Mouse (Mus musculus) heart, postnatal 0 days (tissue): ENCODE measurements around the gene Wnt11. TPM values are rescaled to one million over a fixed set of nuclear protein-coding genes. Genes with fewer than 3 reads are reported as not detected.

Experiments used
- ATAC-seq: fragments of 200-750 bp; cut with Nextera tagmentation; 2 replicates; pipeline ENCODE4 v1.8.0; 2017; ENCODE audit warnings: low read depth, moderate number of reproducible peaks, moderate library complexity; ENCODE audit not compliant: insufficient read depth
- DNase-seq: peaks from one replicate; pipeline ENCODE4 v3.0.0-alpha.2; 2016; ENCODE audit warnings: low spot score
- H3K27ac ChIP-seq: fragments of 300-500 bp; sonication (generic); 2 replicates; pipeline ENCODE4 v1.5.1; 2014; ENCODE audit warnings: low read depth, mild to moderate bottlenecking
- H3K27me3 ChIP-seq: fragments of 300-500 bp; sonication (generic); 2 replicates; pipeline ENCODE4 v1.6.1; 2014; ENCODE audit warnings: low read length, mixed read lengths; ENCODE audit not compliant: control insufficient read depth, insufficient read depth
- H3K36me3 ChIP-seq: fragments of 300-500 bp; sonication (generic); replicated peaks from 2 replicates; pipeline ENCODE4 v1.6.1; 2014; ENCODE audit warnings: low read length, mixed read lengths; ENCODE audit not compliant: control insufficient read depth, insufficient read depth
- H3K4me1 ChIP-seq: fragments of 300-500 bp; sonication (generic); 2 replicates; pipeline ENCODE4 v1.6.1; 2014; ENCODE audit warnings: antibody characterized with exemption; ENCODE audit not compliant: control insufficient read depth, insufficient read depth
- H3K4me2 ChIP-seq: fragments of 300-500 bp; sonication (generic); 2 replicates; pipeline ENCODE4 v1.6.1; 2014; ENCODE audit warnings: low read depth, mild to moderate bottlenecking, low read length, moderate library complexity
- H3K4me3 ChIP-seq: fragments of 300-500 bp; sonication (generic); 2 replicates; pipeline ENCODE4 v1.5.1; 2014; ENCODE audit warnings: low read depth, low read length
- H3K9ac ChIP-seq: fragments of 300-500 bp; sonication (generic); replicated peaks from 2 replicates; pipeline ENCODE4 v1.6.1; 2014; ENCODE audit warnings: low read depth, low read length, mixed read lengths
- H3K9me3 ChIP-seq: fragments of 300-500 bp; sonication (generic); replicated peaks from 2 replicates; pipeline ENCODE4 v1.6.1; 2016; ENCODE audit warnings: low read length; ENCODE audit not compliant: control insufficient read depth
- CTCF ChIP-seq: IDR thresholded peaks from 2 replicates; pipeline ENCODE4 v1.5.1; 2016; ENCODE audit warnings: antibody characterized with exemption, control low read depth, low read depth
- EP300 ChIP-seq: IDR thresholded peaks from 2 replicates; pipeline ENCODE4 v1.6.1; 2016; ENCODE audit warnings: antibody characterized with exemption, low read depth
- WGBS: fragments of 180-500 bp; shearing (Covaris S2); extraction: QIAGEN DNeasy Blood & Tissue Kit; methylation state at CpG from one replicate; pipeline ENCODE4 v1.1.7; 2014; 5-methylcytosine and 5-hydroxymethylcytosine counted together
- polyA plus RNA-seq: library from polyadenylated mRNA; unstranded; fragments of >200 nt; fragmentation: Nextera tagmentation; extraction: Ambion mirVana; gene quantifications from 2 replicates; pipeline ENCODE4 v1.2.1, GENCODE M21; 2015
- total RNA-seq: library from RNA; depleted of rRNA; stranded (reverse); fragments of >200 nt; gene quantifications from 2 replicates; pipeline ENCODE4 v1.2.3, GENCODE M21; 2014; ENCODE audit warnings: low replicate concordance; rRNA removed

Gene Wnt11
- total RNA-seq (22.9 and 33.9 TPM in 2 replicates), polyA plus RNA-seq (4.3 and 4.4 TPM in 2 replicates)

DNA sequence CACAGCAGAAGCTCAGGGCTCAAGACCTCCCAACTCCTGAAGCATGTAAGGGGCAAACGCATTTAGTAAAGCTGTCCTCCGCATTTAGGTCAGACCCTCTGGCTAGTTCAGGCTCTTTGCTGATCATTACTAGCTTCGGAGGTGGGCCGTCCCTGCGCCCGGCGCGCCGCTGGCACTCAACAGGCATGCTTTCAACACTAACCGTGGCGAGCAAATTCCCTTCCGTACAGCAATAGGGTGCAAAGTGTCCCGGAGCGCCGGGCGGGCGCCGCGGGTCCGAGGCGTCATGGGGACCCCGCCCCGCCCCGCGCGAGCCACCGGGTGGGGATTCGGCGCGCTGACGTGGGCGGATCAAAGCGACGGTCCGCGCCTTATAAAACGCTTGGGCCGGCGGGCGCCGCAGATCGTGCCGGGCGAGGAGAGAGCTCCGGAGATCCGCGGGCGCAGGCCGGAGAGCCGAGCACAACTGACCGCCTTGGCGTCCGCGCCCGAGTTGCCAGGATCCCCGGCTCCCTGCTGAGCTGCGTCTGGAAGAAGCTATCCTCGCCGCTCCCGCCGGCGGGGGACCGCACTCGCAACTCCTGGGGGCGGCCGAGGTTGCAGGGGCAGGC lies at the start of gene Wnt11:
TSS of gene Wnt11 (plus strand) at position 402 of the 611 bp plus-strand sequence.
- peak; percentile 19; the same call in 1 of the 2 replicates for ATAC-seq
- peaks cover 62% of the 10 kb centered on the region for H3K27me3 ChIP-seq
- peaks cover 22% of the 10 kb centered on the region for H3K4me1 ChIP-seq
- peak within 1 kb of the TSS; percentile 40 for H3K9ac ChIP-seq
- DNase-seq, result no peak
- no peaks in the 10 kb centered on the region for H3K36me3 ChIP-seq
- H3K4me2 ChIP-seq, result peak within 1 kb of the TSS; percentile 92
- no peak within 1 kb of the TSS for H3K27ac ChIP-seq
- H3K4me3 ChIP-seq, result peak within 1 kb of the TSS; percentile 57
- no peak for TF ChIP-seq EP300
- no peak for TF ChIP-seq CTCF
- H3K9me3 ChIP-seq, result no peaks in the 10 kb centered on the region
- under 1% methylated on average over 63 of the region's 66 CpGs for WGBS

DNA sequence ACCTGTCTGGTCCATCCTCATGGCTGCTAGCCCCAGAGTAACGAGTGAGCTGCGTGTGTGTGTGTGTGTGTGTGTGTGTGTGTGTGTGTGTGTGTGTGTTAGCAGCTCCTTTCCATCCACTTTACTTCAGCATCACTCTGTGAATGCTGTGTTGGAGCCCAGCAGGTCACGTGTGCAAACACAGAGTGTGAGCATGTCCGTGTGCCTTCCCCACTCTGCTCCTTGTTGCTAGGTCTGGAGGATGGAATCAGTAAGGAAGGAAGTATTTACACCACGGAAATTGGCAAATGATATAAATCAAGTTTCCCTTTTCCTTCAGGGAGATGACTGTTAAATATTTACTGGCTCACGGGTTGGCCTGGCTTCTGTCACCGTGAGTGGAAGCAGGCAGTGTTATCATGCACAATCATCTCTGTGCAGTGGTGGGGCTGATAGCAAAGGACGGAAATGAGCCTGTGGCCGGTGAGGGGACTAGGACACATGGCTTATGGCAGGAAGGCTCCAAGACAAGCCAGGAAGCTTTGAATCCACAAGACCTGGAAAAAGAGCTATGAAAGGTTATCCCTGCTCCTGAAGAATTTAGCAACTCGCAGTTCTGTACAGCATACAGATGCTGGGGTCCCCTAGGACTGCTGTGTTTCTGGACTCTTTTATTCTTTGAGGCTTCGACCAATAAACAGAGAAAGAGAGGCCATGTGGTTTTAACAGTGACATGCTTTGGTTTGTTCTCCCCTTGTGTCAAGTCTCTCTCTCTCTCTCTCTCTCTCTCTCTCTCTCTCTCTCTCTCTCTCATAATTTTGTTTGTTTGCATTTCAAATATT lies 47.9 kb upstream of the Wnt11 start:
- TF ChIP-seq CTCF (no peak), EP300 (no peak)
- Histone ChIP-seq H3K4me2 (no peak overlapping the region), H3K4me3 (no peak overlapping the region), H3K36me3 (no peaks in the 10 kb centered on the region), H3K27ac (no peak overlapping the region), H3K9ac (no peak overlapping the region), H3K9me3 (no peaks in the 10 kb centered on the region), H3K4me1 (peaks cover 22% of the 10 kb centered on the region), H3K27me3 (no peaks in the 10 kb centered on the region)
- no peak for DNase-seq
- WGBS, result 47% methylated on average over 11 of the region's 11 CpGs
- no peak for ATAC-seq

DNA sequence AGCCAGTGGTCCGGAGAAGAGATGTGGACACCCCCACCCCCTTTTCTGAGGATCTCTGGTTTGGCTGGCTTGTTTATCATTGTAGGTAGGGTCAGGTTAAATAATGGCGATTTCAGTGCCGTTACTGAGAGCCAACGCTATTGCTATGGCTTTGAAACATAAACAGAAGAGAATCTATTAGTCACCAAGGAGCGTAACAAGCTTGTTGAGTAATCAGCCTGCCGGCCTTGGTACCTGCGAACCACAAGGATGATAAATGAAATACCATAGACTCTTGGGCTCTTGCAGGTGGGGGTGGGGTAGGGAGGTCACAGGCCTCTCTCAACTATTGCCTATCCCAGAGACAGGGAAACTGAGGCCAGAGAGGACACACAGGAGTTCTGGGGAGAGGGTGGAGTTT lies 46.2 kb upstream of the Wnt11 start:
- ATAC-seq (no peak), DNase-seq (no peak)
- H3K27me3 ChIP-seq, result no peaks in the 10 kb centered on the region
- no peak overlapping the region for H3K27ac ChIP-seq
- H3K9me3 ChIP-seq, result no peaks in the 10 kb centered on the region
- H3K36me3 ChIP-seq, result no peaks in the 10 kb centered on the region
- 74% methylated on average over 7 of the region's 7 CpGs for WGBS
- peaks cover 20% of the 10 kb centered on the region for H3K4me1 ChIP-seq
- H3K4me3 ChIP-seq, result no peak overlapping the region
- H3K9ac ChIP-seq, result no peak overlapping the region
- H3K4me2 ChIP-seq, result no peak overlapping the region
- TF ChIP-seq CTCF (no peak), EP300 (no peak)

DNA sequence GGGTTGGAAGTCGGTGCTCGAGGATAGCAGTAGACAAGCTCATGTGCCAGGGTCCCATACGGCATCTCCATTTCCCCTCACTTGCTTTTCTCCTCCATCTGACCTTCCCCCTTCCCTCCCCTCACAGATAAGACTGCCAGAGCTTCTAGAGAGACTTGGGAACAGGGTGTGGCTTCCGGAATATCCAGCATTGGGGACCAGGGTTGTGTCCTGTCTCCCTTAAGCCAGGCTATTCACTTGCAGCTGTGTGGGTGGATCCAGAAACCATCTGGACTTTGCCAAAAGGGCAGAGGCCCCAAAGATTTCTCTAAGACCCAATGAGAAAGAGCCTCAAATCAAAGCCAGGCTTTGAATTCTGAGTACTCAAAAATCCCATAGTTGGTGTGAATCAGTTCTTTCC lies 45.8 kb upstream of the Wnt11 start:
- 44% methylated on average over 4 of the region's 4 CpGs for WGBS
- no peak for ATAC-seq
- H3K4me2 ChIP-seq, result no peak overlapping the region
- no peaks in the 10 kb centered on the region for H3K27me3 ChIP-seq
- peaks cover 21% of the 10 kb centered on the region for H3K4me1 ChIP-seq
- DNase-seq, result peak; percentile 15
- no peak overlapping the region for H3K27ac ChIP-seq
- no peaks in the 10 kb centered on the region for H3K9me3 ChIP-seq
- H3K9ac ChIP-seq, result no peak overlapping the region
- H3K4me3 ChIP-seq, result no peak overlapping the region
- TF ChIP-seq EP300, result no peak
- TF ChIP-seq CTCF, result no peak
- H3K36me3 ChIP-seq, result no peaks in the 10 kb centered on the region

DNA sequence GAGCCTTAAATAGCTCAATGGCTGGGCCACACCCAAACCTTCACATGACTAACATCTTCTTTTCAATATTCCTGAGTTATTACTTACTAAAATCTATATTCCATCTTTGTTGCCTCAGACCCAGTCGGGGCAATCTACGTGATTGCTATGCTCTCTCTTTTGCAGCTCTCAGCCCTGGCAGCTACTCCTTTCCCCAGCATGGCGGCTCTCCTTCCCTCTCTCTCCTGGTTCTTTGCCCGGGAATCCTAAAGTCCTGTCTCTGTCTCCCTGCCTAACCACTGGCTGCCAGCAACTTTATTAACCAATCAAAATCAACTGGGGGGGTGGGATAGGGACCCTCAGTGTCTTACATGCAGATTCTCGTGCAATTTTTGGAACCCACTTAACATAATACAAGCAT lies 43.0 kb upstream of the Wnt11 start:
- Histone ChIP-seq H3K4me3 (no peak overlapping the region), H3K4me1 (peaks cover 18% of the 10 kb centered on the region), H3K36me3 (no peaks in the 10 kb centered on the region), H3K27me3 (no peaks in the 10 kb centered on the region), H3K27ac (no peak overlapping the region), H3K9me3 (no peaks in the 10 kb centered on the region), H3K4me2 (no peak overlapping the region), H3K9ac (no peak overlapping the region)
- ATAC-seq (no peak), DNase-seq (no peak)
- WGBS, result 80% methylated on average over 5 of the region's 5 CpGs
- TF ChIP-seq EP300 (no peak), CTCF (no peak)
